Mouse (Mus musculus) CH12.LX (cell line): ENCODE measurements around the gene Bhlhe40.

Experiments used
- CTCF ChIP-seq, 2 experiments: IDR thresholded peaks in 1 of 2; conservative IDR thresholded peaks in 1 of 2; 2 replicates each; pipeline ENCODE4 v1.5.1; 2011 to 2012; ENCODE audit warnings: low read depth in 2 of 2, low read length in 2 of 2, improper control_type of control experiment in 1 of 2, inconsistent platforms in 1 of 2, mild to moderate bottlenecking in 1 of 2, moderate library complexity in 1 of 2
- KAT2A ChIP-seq: IDR thresholded peaks from 2 replicates; pipeline ENCODE4 v1.6.1; 2012; ENCODE audit warnings: low read length, improper control_type of control experiment, inconsistent platforms; ENCODE audit not compliant: insufficient replicate concordance
- POLR2A ChIP-seq: IDR thresholded peaks from 2 replicates; pipeline ENCODE4 v1.6.1; 2011; ENCODE audit warnings: low read depth, mild to moderate bottlenecking, improper control_type of control experiment, low read length
- RAD21 ChIP-seq: IDR thresholded peaks from 2 replicates; pipeline ENCODE4 v1.6.1; 2011; ENCODE audit warnings: low read depth, mild to moderate bottlenecking, low read length, improper control_type of control experiment, moderate library complexity

- TF ChIP-seq POLR2A = no peak
- no peak for TF ChIP-seq KAT2A
- TF ChIP-seq RAD21 = no peak
- TF ChIP-seq CTCF (conservative IDR thresholded peaks at IDR 0.05 in 1 of 2, IDR thresholded peaks at IDR 0.05 in 1 of 2; ENCODE audit: low read depth in 2 of 2, low read length in 2 of 2) = no peak
Measured at GRCm38 (mm10) chr6:108668321-108668786, 7.9 kb downstream of the Bhlhe40 start.
